Mouse (Mus musculus): ENCODE data around the gene Abi2. TPM values are rescaled to one million over a fixed set of nuclear protein-coding genes. Genes with fewer than 3 reads are reported as not detected.

Abi2 gene
- polyA plus RNA-seq, 1 experiment from 2014 or later: 39.6 TPM

DNA sequence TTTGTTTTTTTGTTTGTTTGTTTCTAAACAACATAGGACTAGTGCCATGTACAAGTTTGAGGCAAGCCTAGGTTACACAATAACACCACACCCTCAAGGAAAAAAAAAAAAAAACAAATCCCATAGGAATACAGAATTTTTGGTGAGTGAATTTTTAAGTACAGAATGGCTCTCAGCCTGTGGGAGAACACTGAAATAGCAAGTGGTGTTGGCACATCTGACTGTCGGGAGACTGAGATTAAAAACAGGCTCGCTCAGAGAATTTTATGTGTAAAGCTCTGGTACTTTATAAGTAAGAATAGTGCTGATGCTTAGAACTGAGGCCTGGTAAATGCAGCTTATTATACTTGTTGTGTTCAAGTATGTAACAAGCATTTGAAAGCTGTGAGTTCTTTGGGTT is 60.1 kb downstream of the Abi2 start:
- Histone ChIP-seq H3K36me3 (ENCODE audit: control insufficient read depth, insufficient read depth, low read length) (peaks cover 3% of the 10 kb centered on the region; the same call in 1 of the 2 replicates), H3K27ac (ENCODE audit: low read depth, low read length) (no peak overlapping the region), H3K4me2 (no peak overlapping the region), H3K27me3 (ENCODE audit: control insufficient read depth, insufficient read depth, low read length) (no peaks in the 10 kb centered on the region), H3K4me1 (ENCODE audit: control insufficient read depth, insufficient read depth, low read length) (peaks cover 3% of the 10 kb centered on the region; the same call in 1 of the 2 replicates), H3K4me3 (ENCODE audit: low read depth, low read length) (no peak overlapping the region), H3K9me3 (replicated peaks; ENCODE audit: control insufficient read depth, low read length) (no peaks in the 10 kb centered on the region), H3K9ac (ENCODE audit: low read depth, low read length) (no peak overlapping the region)
- no peak for ATAC-seq (replicated peaks; ENCODE audit: insufficient number of reproducible peaks, low FRiP score, low TSS enrichment)
- 82% methylated on average over 2 of the region's 2 CpGs for WGBS (ENCODE audit: insufficient replicate concordance)

DNA sequence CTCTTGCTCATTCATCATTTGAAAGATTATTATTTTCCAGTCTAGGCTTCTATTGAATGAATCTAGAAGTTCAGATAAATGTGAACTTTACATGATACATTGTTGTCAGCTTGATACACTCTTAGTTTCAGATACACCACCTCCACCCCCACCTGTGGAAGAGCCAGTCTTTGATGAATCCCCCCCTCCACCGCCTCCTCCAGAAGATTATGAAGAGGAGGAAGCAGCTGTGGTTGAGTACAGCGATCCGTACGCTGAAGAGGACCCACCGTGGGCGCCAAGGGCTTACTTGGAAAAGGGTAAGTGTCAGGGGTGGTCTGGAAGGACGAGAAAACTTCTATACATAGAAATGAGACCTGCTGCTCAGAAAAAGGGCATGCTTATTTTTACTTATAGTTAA is 61.1 kb downstream of the Abi2 start:
- no peak overlapping the region for H3K4me2 ChIP-seq
- H3K4me3 ChIP-seq (ENCODE audit: low read depth, low read length): no peak overlapping the region
- H3K27ac ChIP-seq (ENCODE audit: low read depth, low read length): no peak overlapping the region
- no peak for ATAC-seq (replicated peaks; ENCODE audit: insufficient number of reproducible peaks, low FRiP score, low TSS enrichment)
- H3K27me3 ChIP-seq (ENCODE audit: control insufficient read depth, insufficient read depth, low read length): no peaks in the 10 kb centered on the region
- H3K4me1 ChIP-seq (ENCODE audit: control insufficient read depth, insufficient read depth, low read length): peaks cover 3% of the 10 kb centered on the region; the same call in 1 of the 2 replicates
- no peaks in the 10 kb centered on the region for H3K9me3 ChIP-seq (replicated peaks; ENCODE audit: control insufficient read depth, low read length)
- 87% methylated on average over 7 of the region's 7 CpGs for WGBS (ENCODE audit: insufficient replicate concordance)
- H3K36me3 ChIP-seq (ENCODE audit: control insufficient read depth, insufficient read depth, low read length): no peaks in the 10 kb centered on the region; the same call in 1 of the 2 replicates
- no peak overlapping the region for H3K9ac ChIP-seq (ENCODE audit: low read depth, low read length)

DNA sequence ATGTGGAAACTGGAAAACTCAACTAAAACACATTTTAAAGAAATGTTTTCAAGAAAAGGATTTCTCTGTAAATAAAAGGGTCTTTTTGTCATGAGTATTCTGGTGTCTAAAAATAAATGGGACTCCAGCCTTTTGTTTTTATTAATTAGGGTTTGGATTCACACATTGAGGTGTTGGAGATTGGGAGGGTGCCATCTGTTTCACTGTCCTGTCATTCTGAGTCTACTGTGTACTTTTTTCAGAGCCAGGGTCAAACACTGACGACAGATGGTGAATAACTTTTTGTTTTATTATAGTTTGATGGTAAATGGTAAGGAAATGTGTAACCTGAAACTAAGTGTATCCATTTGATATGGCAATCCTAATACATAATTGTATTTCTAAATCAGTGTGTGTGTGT is 72.1 kb downstream of the Abi2 start:
- Histone ChIP-seq H3K36me3 (ENCODE audit: control insufficient read depth, insufficient read depth, low read length) (peaks cover 5% of the 10 kb centered on the region), H3K4me2 (no peak overlapping the region), H3K27me3 (ENCODE audit: control insufficient read depth, insufficient read depth, low read length) (no peaks in the 10 kb centered on the region), H3K4me3 (ENCODE audit: low read depth, low read length) (no peak overlapping the region), H3K27ac (ENCODE audit: low read depth, low read length) (no peak overlapping the region), H3K9me3 (replicated peaks; ENCODE audit: control insufficient read depth, low read length) (no peaks in the 10 kb centered on the region), H3K4me1 (ENCODE audit: control insufficient read depth, insufficient read depth, low read length) (no peaks in the 10 kb centered on the region), H3K9ac (ENCODE audit: low read depth, low read length) (no peak overlapping the region)
- no peak for ATAC-seq (replicated peaks; ENCODE audit: insufficient number of reproducible peaks, low FRiP score, low TSS enrichment)
- 73% methylated on average over 1 of the region's 1 CpGs for WGBS (ENCODE audit: insufficient replicate concordance)

DNA sequence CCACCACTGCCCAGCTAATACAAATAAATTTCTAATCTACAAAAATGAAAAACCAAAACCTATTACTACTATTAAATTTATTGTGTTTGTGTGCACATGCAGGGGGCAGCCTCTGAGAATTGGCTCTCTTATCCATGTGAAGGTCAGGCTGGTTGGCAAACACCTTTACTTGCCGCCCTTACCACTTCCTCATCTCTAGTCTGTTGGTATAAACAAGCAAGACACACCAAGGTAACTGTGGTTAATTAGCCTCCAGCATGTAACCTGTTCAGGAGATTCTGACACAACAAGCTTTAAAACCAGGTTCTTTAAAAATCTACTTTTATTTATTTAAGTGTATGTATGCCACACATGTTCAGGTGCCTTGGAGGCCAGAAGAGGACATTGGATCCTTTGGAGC is 73.5 kb downstream of the Abi2 start:
- H3K4me3 ChIP-seq (ENCODE audit: low read depth, low read length): no peak overlapping the region
- no peak for ATAC-seq (replicated peaks; ENCODE audit: insufficient number of reproducible peaks, low FRiP score, low TSS enrichment)
- 89% methylated on average over 1 of the region's 1 CpGs for whole genome bisulfite sequencing (ENCODE audit: insufficient replicate concordance)
- H3K4me2 ChIP-seq: no peak overlapping the region
- no peaks in the 10 kb centered on the region for H3K9me3 ChIP-seq (replicated peaks; ENCODE audit: control insufficient read depth, low read length)
- no peak overlapping the region for H3K27ac ChIP-seq (ENCODE audit: low read depth, low read length)
- H3K27me3 ChIP-seq (ENCODE audit: control insufficient read depth, insufficient read depth, low read length): no peaks in the 10 kb centered on the region
- no peaks in the 10 kb centered on the region for H3K4me1 ChIP-seq (ENCODE audit: control insufficient read depth, insufficient read depth, low read length)
- no peak overlapping the region for H3K9ac ChIP-seq (ENCODE audit: low read depth, low read length)
- peaks cover 5% of the 10 kb centered on the region for H3K36me3 ChIP-seq (ENCODE audit: control insufficient read depth, insufficient read depth, low read length)

DNA sequence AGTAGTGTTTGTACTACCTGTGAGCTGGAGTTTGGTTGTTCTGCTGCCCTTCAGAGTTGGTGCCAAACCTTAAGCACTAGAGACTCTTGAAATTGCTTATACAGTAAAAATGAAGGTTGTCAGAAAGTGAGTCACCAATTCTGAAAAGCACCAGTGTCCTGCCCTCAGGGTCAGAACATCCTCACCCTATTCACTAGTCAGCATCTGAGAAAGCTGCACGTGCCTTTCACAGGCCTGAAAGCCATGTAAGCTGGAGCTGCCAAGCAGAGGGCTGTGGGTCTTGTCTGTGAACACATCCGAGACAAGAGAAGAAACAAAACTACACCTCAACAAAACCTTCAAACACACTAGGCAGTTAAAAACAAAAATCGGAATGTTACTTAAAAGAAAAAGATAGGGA is 76.2 kb downstream of the Abi2 start:
- Histone ChIP-seq H3K9me3 (replicated peaks; ENCODE audit: control insufficient read depth, low read length) (no peaks in the 10 kb centered on the region), H3K4me3 (ENCODE audit: low read depth, low read length) (no peak overlapping the region), H3K4me1 (ENCODE audit: control insufficient read depth, insufficient read depth, low read length) (no peaks in the 10 kb centered on the region), H3K36me3 (ENCODE audit: control insufficient read depth, insufficient read depth, low read length) (peaks cover 16% of the 10 kb centered on the region), H3K27ac (ENCODE audit: low read depth, low read length) (no peak overlapping the region), H3K9ac (ENCODE audit: low read depth, low read length) (no peak overlapping the region), H3K27me3 (ENCODE audit: control insufficient read depth, insufficient read depth, low read length) (no peaks in the 10 kb centered on the region), H3K4me2 (no peak overlapping the region)
- no peak for ATAC-seq (replicated peaks; ENCODE audit: insufficient number of reproducible peaks, low FRiP score, low TSS enrichment)
- WGBS (ENCODE audit: insufficient replicate concordance): 66% methylated on average over 3 of the region's 3 CpGs

DNA sequence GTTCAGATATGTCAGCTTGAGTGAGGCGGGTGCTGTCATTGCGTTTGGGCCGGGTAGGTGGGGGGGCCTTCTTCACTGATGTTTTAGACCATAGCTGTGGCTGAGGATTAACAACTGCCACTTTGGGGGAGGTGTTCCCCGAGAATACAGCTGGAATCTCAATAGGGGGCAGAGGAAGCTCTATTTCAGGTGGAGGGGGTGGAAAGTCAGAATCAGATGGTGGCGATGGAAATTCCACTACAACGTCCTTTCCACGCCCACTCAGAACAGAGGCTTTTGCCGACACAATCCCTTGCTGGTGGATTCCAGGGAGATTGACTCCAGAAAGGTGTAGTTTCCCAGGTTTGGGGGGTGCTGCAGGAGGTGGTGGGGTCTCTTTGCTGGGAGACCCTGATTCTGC is 79.2 kb downstream of the Abi2 start:
- H3K4me1 ChIP-seq (ENCODE audit: control insufficient read depth, insufficient read depth, low read length): no peaks in the 10 kb centered on the region
- no peaks in the 10 kb centered on the region for H3K27me3 ChIP-seq (ENCODE audit: control insufficient read depth, insufficient read depth, low read length)
- no peak for ATAC-seq (replicated peaks; ENCODE audit: insufficient number of reproducible peaks, low FRiP score, low TSS enrichment)
- no peak overlapping the region for H3K9ac ChIP-seq (ENCODE audit: low read depth, low read length)
- H3K4me3 ChIP-seq (ENCODE audit: low read depth, low read length): no peak overlapping the region
- no peaks in the 10 kb centered on the region for H3K9me3 ChIP-seq (replicated peaks; ENCODE audit: control insufficient read depth, low read length)
- peaks cover 28% of the 10 kb centered on the region for H3K36me3 ChIP-seq (ENCODE audit: control insufficient read depth, insufficient read depth, low read length)
- H3K27ac ChIP-seq (ENCODE audit: low read depth, low read length): no peak overlapping the region
- 70% methylated on average over 8 of the region's 8 CpGs for WGBS (ENCODE audit: insufficient replicate concordance)
- H3K4me2 ChIP-seq: no peak overlapping the region

DNA sequence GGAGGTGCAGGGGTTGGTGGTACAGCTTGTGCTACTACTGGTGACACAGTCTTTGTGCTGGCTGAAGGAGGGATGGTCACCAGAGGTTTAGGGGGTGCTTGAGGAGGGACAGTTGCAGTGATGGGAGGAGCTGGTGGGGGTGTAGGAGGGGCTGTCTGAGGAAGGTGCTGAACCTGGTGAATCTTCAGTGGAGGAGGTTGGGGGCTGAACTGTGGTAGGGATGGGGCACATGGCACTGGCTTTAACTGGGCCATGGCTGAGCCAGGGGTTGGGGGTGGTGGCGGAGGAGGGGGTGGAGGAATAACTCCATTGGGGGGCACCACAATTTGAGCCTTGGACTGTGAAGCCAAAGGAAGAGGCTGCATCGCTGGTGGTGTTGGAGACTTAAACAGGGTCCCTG is 80.2 kb downstream of the Abi2 start:
- Histone ChIP-seq H3K4me3 (ENCODE audit: low read depth, low read length) (no peak overlapping the region), H3K36me3 (ENCODE audit: control insufficient read depth, insufficient read depth, low read length) (peaks cover 28% of the 10 kb centered on the region), H3K4me1 (ENCODE audit: control insufficient read depth, insufficient read depth, low read length) (no peaks in the 10 kb centered on the region), H3K9ac (ENCODE audit: low read depth, low read length) (no peak overlapping the region), H3K4me2 (no peak overlapping the region), H3K27ac (ENCODE audit: low read depth, low read length) (no peak overlapping the region), H3K9me3 (replicated peaks; ENCODE audit: control insufficient read depth, low read length) (no peaks in the 10 kb centered on the region), H3K27me3 (ENCODE audit: control insufficient read depth, insufficient read depth, low read length) (no peaks in the 10 kb centered on the region)
- no peak; the same call in 1 of the 2 replicates for ATAC-seq (replicated peaks; ENCODE audit: insufficient number of reproducible peaks, low FRiP score, low TSS enrichment)
- 90% methylated on average over 2 of the region's 2 CpGs for WGBS (ENCODE audit: insufficient replicate concordance)

DNA sequence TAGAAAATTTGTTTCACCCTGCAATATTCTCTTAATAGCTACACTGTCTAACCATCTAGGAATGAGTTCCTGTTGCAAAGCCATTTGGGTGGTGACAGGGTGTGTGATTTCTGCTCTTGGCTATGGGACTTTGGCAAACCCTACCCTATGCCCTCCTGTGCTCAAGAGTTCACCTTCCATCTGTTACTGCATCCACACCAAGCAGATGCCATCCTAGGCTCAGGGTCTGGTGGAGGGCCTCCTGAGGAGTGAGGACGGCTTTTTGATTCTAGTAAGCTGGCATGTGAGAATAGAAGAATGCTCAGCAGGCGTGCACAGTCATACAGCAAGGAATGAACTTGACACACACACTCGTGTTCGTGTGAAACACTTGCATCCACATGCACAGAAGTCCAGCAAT is 81.1 kb downstream of the Abi2 start:
- ATAC-seq (replicated peaks; ENCODE audit: insufficient number of reproducible peaks, low FRiP score, low TSS enrichment): no peak
- H3K4me3 ChIP-seq (ENCODE audit: low read depth, low read length): no peak overlapping the region
- H3K27ac ChIP-seq (ENCODE audit: low read depth, low read length): no peak overlapping the region
- peaks cover 31% of the 10 kb centered on the region for H3K36me3 ChIP-seq (ENCODE audit: control insufficient read depth, insufficient read depth, low read length)
- no peaks in the 10 kb centered on the region for H3K9me3 ChIP-seq (replicated peaks; ENCODE audit: control insufficient read depth, low read length)
- H3K4me2 ChIP-seq: no peak overlapping the region
- no peak overlapping the region for H3K9ac ChIP-seq (ENCODE audit: low read depth, low read length)
- WGBS (ENCODE audit: insufficient replicate concordance): 83% methylated on average over 4 of the region's 4 CpGs
- H3K27me3 ChIP-seq (ENCODE audit: control insufficient read depth, insufficient read depth, low read length): no peaks in the 10 kb centered on the region
- H3K4me1 ChIP-seq (ENCODE audit: control insufficient read depth, insufficient read depth, low read length): no peaks in the 10 kb centered on the region

DNA sequence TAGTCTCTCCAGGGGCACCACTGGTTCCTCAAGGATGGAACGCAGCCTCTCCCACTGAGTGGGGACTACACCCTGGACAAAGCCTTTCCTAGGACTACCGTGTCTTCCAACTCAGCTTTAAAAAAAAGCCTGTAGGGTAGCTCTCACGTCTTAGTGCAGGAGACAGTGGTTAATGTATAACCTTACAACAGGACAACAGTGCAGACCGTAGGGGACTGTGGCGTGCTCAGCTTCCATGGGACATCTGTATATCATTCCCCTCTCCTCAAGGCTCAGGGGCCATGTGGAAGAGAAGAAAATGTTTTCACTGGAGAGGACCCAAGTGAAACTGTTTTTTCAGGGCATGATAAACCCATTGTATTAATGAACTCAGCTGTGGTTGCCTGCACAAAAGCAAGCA is 83.0 kb downstream of the Abi2 start:
- Histone ChIP-seq H3K27me3 (ENCODE audit: control insufficient read depth, insufficient read depth, low read length) (no peaks in the 10 kb centered on the region), H3K27ac (ENCODE audit: low read depth, low read length) (no peak overlapping the region), H3K4me3 (ENCODE audit: low read depth, low read length) (no peak overlapping the region), H3K4me2 (no peak overlapping the region), H3K9me3 (replicated peaks; ENCODE audit: control insufficient read depth, low read length) (no peaks in the 10 kb centered on the region), H3K4me1 (ENCODE audit: control insufficient read depth, insufficient read depth, low read length) (no peaks in the 10 kb centered on the region), H3K9ac (ENCODE audit: low read depth, low read length) (no peak overlapping the region), H3K36me3 (ENCODE audit: control insufficient read depth, insufficient read depth, low read length) (peaks cover 37% of the 10 kb centered on the region)
- WGBS (ENCODE audit: insufficient replicate concordance): 78% methylated on average over 5 of the region's 5 CpGs
- no peak for ATAC-seq (replicated peaks; ENCODE audit: insufficient number of reproducible peaks, low FRiP score, low TSS enrichment)

Measured in heart, embryonic 11.5 days (tissue).